Mouse (Mus musculus) cerebellum, adult 9-10 months (tissue): Measurements from ENCODE around the gene Rbfox2.
"Not testable (repeated sequence)": the region's sequence is repeated elsewhere in the genome, so short reads cannot be mapped to it uniquely, and the experiment has no call there.

Experiments used
- DNase-seq: peaks from one replicate; pipeline ENCODE4 v3.0.0; 2022

Gene Rbfox2

GRCm38 (mm10) chr15:77269496-77269895 is 37.3 kb downstream of the Rbfox2 start:
- not testable (repeated sequence) for DNase-seq

- no peak for DNase-seq
Measured at GRCm38 (mm10) chr15:77268415-77268814, 38.4 kb downstream of the Rbfox2 start.

GRCm38 (mm10) chr15:77265318-77265717 is 41.5 kb downstream of the Rbfox2 start:
- DNase-seq = no peak

- no peak for DNase-seq
Measured at GRCm38 (mm10) chr15:77264314-77264713, 42.5 kb downstream of the Rbfox2 start.

GRCm38 (mm10) chr15:77262782-77263181 is 44.0 kb downstream of the Rbfox2 start:
- DNase-seq = no peak

- DNase-seq = peak; percentile 81
Measured at GRCm38 (mm10) chr15:77257437-77258229, 49.2 kb downstream of the Rbfox2 start.

- DNase-seq = no peak
Measured at GRCm38 (mm10) chr15:77256782-77257181, 50.0 kb downstream of the Rbfox2 start.

GRCm38 (mm10) chr15:77254636-77255035 is 52.2 kb downstream of the Rbfox2 start:
- DNase-seq = no peak

- DNase-seq = no peak
Measured at GRCm38 (mm10) chr15:77254128-77254527, 52.7 kb downstream of the Rbfox2 start.

- DNase-seq = no peak
Measured at GRCm38 (mm10) chr15:77251706-77252105, 55.1 kb downstream of the Rbfox2 start.

GRCm38 (mm10) chr15:77250806-77251205 is 56.0 kb downstream of the Rbfox2 start:
- DNase-seq = no peak

GRCm38 (mm10) chr15:77249421-77249820 is 57.4 kb downstream of the Rbfox2 start:
- DNase-seq = no peak

- peak; percentile 94 for DNase-seq
Measured at GRCm38 (mm10) chr15:77245418-77246365, 61.1 kb downstream of the Rbfox2 start.

- DNase-seq = no peak
Measured at GRCm38 (mm10) chr15:77244634-77245033, 62.2 kb downstream of the Rbfox2 start.

GRCm38 (mm10) chr15:77243876-77244560 is 62.8 kb downstream of the Rbfox2 start:
- DNase-seq = peak; percentile 61

GRCm38 (mm10) chr15:77240607-77241006 is 66.2 kb downstream of the Rbfox2 start:
- DNase-seq = no peak

GRCm38 (mm10) chr15:77239564-77239963 is 67.2 kb downstream of the Rbfox2 start:
- no peak for DNase-seq

GRCm38 (mm10) chr15:77237661-77238060 is 69.1 kb downstream of the Rbfox2 start:
- DNase-seq = no peak

- DNase-seq = no peak
Measured at GRCm38 (mm10) chr15:77236055-77236567, 70.7 kb downstream of the Rbfox2 start.

- DNase-seq = no peak
Measured at GRCm38 (mm10) chr15:77235551-77235950, 71.3 kb downstream of the Rbfox2 start.

GRCm38 (mm10) chr15:77234296-77234695 is 72.5 kb downstream of the Rbfox2 start:
- DNase-seq = no peak

- DNase-seq = no peak
Measured at GRCm38 (mm10) chr15:77230144-77230543, 76.7 kb downstream of the Rbfox2 start.

GRCm38 (mm10) chr15:77226831-77227354 is 79.9 kb downstream of the Rbfox2 start:
- no peak for DNase-seq
